Mouse (Mus musculus) testis, adult 2 months (tissue): ENCODE measurements around the gene Ubl3. TPM values are rescaled to one million over a fixed set of nuclear protein-coding genes. Genes with fewer than 3 reads are reported as not detected.

ENCODE experiments used
- H3K27ac ChIP-seq: fragments of 200-500 bp; 2 replicates; pipeline ENCODE4 v1.5.1; 2012; ENCODE audit warnings: low read depth, low read length; ENCODE audit not compliant: control insufficient read depth, insufficient read depth
- H3K27me3 ChIP-seq: fragments of 200-500 bp; 2 replicates; pipeline ENCODE4 v1.6.1; 2012; ENCODE audit warnings: mild to moderate bottlenecking, low read length, moderate library complexity; ENCODE audit not compliant: control insufficient read depth, insufficient read depth
- H3K36me3 ChIP-seq: fragments of 200-500 bp; 2 replicates; pipeline ENCODE4 v1.6.1; 2012; ENCODE audit warnings: mild to moderate bottlenecking, low read length; ENCODE audit not compliant: control insufficient read depth, insufficient read depth
- H3K4me1 ChIP-seq: fragments of 200-500 bp; 2 replicates; pipeline ENCODE4 v1.6.1; 2012; ENCODE audit warnings: low read length; ENCODE audit not compliant: control insufficient read depth, insufficient read depth
- H3K4me3 ChIP-seq: fragments of 200-500 bp; 2 replicates; pipeline ENCODE4 v1.5.1; 2012; ENCODE audit warnings: low read depth, mild to moderate bottlenecking, low read length, moderate library complexity, mixed read lengths; ENCODE audit not compliant: control insufficient read depth
- CTCF ChIP-seq: fragments of 200-500 bp; IDR thresholded peaks from 2 replicates; pipeline ENCODE4 v1.5.1; 2012; ENCODE audit warnings: low read depth, mild to moderate bottlenecking, inconsistent platforms, low read length, moderate library complexity; ENCODE audit not compliant: control insufficient read depth, insufficient read depth, insufficient replicate concordance
- POLR2A ChIP-seq: fragments of 200-500 bp; IDR thresholded peaks from 2 replicates; pipeline ENCODE4 v1.6.1; 2012; ENCODE audit warnings: low read depth, mild to moderate bottlenecking, inconsistent platforms, low read length, moderate library complexity; ENCODE audit not compliant: control insufficient read depth
- polyA plus RNA-seq: library from polyadenylated mRNA; depleted of rRNA; stranded (reverse); fragments of >200 nt; gene quantifications from 2 replicates; pipeline ENCODE4 v1.2.3, GENCODE M21; 2012

Ubl3 gene
- polyA plus RNA-seq, 1 experiment, result 176 TPM

- Histone ChIP-seq H3K27me3 (no peaks in the 10 kb centered on the region), H3K36me3 (no peaks in the 10 kb centered on the region), H3K4me3 (peak overlapping the region; percentile 52), H3K4me1 (peaks cover 10% of the 10 kb centered on the region), H3K27ac (no peak overlapping the region)
- TF ChIP-seq POLR2A (no peak), CTCF (no peak)
These were observed 62.2 kb downstream of the Ubl3 start for GRCm38 (mm10) chr5:148490391-148490790.

- Histone ChIP-seq H3K4me1 (peaks cover 7% of the 10 kb centered on the region), H3K36me3 (no peaks in the 10 kb centered on the region), H3K4me3 (peak overlapping the region; percentile 52), H3K27ac (no peak overlapping the region), H3K27me3 (no peaks in the 10 kb centered on the region)
- peak; percentile 41; the same call in 1 of the 2 replicates for TF ChIP-seq POLR2A
- no peak for TF ChIP-seq CTCF
These were observed 62.8 kb downstream of the Ubl3 start for GRCm38 (mm10) chr5:148489724-148490193.

GRCm38 (mm10) chr5:148488891-148489723 is 63.5 kb downstream of the Ubl3 start:
- TF ChIP-seq POLR2A, result no peak
- TF ChIP-seq CTCF, result no peak
- Histone ChIP-seq H3K4me3 (peak overlapping the region; percentile 26), H3K27ac (no peak overlapping the region)

GRCm38 (mm10) chr5:148486202-148486601 is 66.4 kb downstream of the Ubl3 start:
- no peaks in the 10 kb centered on the region for H3K27me3 ChIP-seq
- peaks cover 4% of the 10 kb centered on the region; the same call in 1 of the 2 replicates for H3K4me1 ChIP-seq
- H3K4me3 ChIP-seq, result no peak overlapping the region
- H3K36me3 ChIP-seq, result no peaks in the 10 kb centered on the region
- TF ChIP-seq POLR2A, result no peak
- no peak for TF ChIP-seq CTCF
- no peak overlapping the region for H3K27ac ChIP-seq

More at GRCm38 (mm10) chr5:148488891-148489723, 63.5 kb downstream of the Ubl3 start:
- no peaks in the 10 kb centered on the region for H3K27me3 ChIP-seq
- H3K36me3 ChIP-seq, result no peaks in the 10 kb centered on the region
- H3K4me1 ChIP-seq, result peaks cover 5% of the 10 kb centered on the region

GRCm38 (mm10) chr5:148481745-148482144 is 70.8 kb downstream of the Ubl3 start:
- Histone ChIP-seq H3K27ac (no peak overlapping the region), H3K4me3 (no peak overlapping the region), H3K4me1 (no peaks in the 10 kb centered on the region), H3K27me3 (no peaks in the 10 kb centered on the region), H3K36me3 (no peaks in the 10 kb centered on the region)
- TF ChIP-seq POLR2A (no peak), CTCF (no peak)

- Histone ChIP-seq H3K27ac (no peak overlapping the region), H3K27me3 (no peaks in the 10 kb centered on the region), H3K36me3 (no peaks in the 10 kb centered on the region), H3K4me3 (no peak overlapping the region), H3K4me1 (no peaks in the 10 kb centered on the region)
- TF ChIP-seq CTCF (no peak), POLR2A (no peak)
These were observed 78.2 kb downstream of the Ubl3 start for GRCm38 (mm10) chr5:148474346-148474745.

- no peak overlapping the region for H3K27ac ChIP-seq
- TF ChIP-seq CTCF, result no peak
- TF ChIP-seq POLR2A, result no peak
- H3K4me3 ChIP-seq, result no peak overlapping the region
These were observed 83.8 kb downstream of the Ubl3 start for GRCm38 (mm10) chr5:148468626-148469441.

More at GRCm38 (mm10) chr5:148468626-148469441, 83.8 kb downstream of the Ubl3 start:
- no peaks in the 10 kb centered on the region for H3K36me3 ChIP-seq
- H3K27me3 ChIP-seq, result no peaks in the 10 kb centered on the region
- H3K4me1 ChIP-seq, result no peaks in the 10 kb centered on the region
